Mouse (Mus musculus) limb, embryonic 10.5 days (tissue): Measurements from ENCODE around the gene Kank3. TPM values are rescaled to one million over a fixed set of nuclear protein-coding genes. Genes with fewer than 3 reads are reported as not detected.
"Not testable (repeated sequence)": the region's sequence is repeated elsewhere in the genome, so short reads cannot be mapped to it uniquely, and the experiment has no call there.

Experiments
- DNase-seq: peaks from one replicate; pipeline ENCODE4 v3.0.0-alpha.2; 2017; ENCODE audit warnings: low spot score
- H3K27ac ChIP-seq: fragments of 300-500 bp; sonication (generic); 2 replicates; pipeline ENCODE4 v1.5.1; 2016; ENCODE audit warnings: mild to moderate bottlenecking
- H3K27me3 ChIP-seq: fragments of 300-500 bp; sonication (generic); 2 replicates; pipeline ENCODE4 v1.6.1; 2016; ENCODE audit warnings: low read depth, mild to moderate bottlenecking; ENCODE audit not compliant: poor library complexity, severe bottlenecking
- H3K36me3 ChIP-seq: fragments of 300-500 bp; sonication (generic); 2 replicates; pipeline ENCODE4 v1.6.1; 2016; ENCODE audit warnings: mild to moderate bottlenecking, moderate library complexity
- H3K4me1 ChIP-seq: fragments of 300-500 bp; sonication (generic); 2 replicates; pipeline ENCODE4 v1.6.1; 2016
- H3K4me3 ChIP-seq: fragments of 300-500 bp; sonication (generic); 2 replicates; pipeline ENCODE4 v1.5.1; 2016; ENCODE audit warnings: mild to moderate bottlenecking, moderate library complexity
- H3K9me3 ChIP-seq: fragments of 300-500 bp; sonication (generic); replicated peaks from 2 replicates; pipeline ENCODE4 v1.6.1; 2016; ENCODE audit warnings: mild to moderate bottlenecking
- WGBS: fragments of 180-500 bp; shearing (Covaris S2); methylation state at CpG from one replicate; pipeline ENCODE4 v1.1.7; 2016; 5-methylcytosine and 5-hydroxymethylcytosine counted together
- polyA plus RNA-seq: library from polyadenylated mRNA; unstranded; fragments of >200 nt; fragmentation: Nextera tagmentation; extraction: Ambion mirVana; gene quantifications from 2 replicates; pipeline ENCODE4 v1.2.1, GENCODE M21; 2016

Gene Kank3
- polyA plus RNA-seq, 1 experiment from 2014 or later: 28.5 TPM

- Histone ChIP-seq H3K27me3 (peaks cover 14% of the 10 kb centered on the region), H3K36me3 (peaks cover 32% of the 10 kb centered on the region), H3K27ac (no peak overlapping the region), H3K4me3 (no peak overlapping the region), H3K4me1 (peaks cover 39% of the 10 kb centered on the region), H3K9me3 (no peaks in the 10 kb centered on the region)
- WGBS: 89% methylated on average over 6 of the region's 6 CpGs
- DNase-seq: no peak
These were observed 5.1 kb downstream of the Kank3 start for GRCm38 (mm10) chr17:33815399-33815798.

DNA sequence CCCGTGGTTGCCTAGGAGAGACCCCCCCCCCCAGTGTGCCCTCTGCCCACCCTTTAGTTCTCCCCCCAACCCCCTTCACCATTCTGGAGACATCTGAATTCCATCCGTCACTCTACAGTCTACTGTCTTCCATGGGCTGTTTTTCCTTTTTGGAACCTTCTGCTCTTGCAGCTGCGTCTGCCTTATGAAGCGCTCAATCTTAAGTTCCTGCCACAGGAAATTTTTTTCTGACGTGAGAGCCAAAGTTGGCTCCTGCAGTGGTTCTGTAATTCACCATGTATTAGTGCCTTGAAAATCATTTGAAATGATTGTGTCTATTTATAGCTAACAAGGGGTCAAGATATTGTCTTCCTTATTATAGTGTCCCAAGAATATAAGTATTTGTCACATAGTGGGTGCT is 6.3 kb downstream of the Kank3 start:
- H3K36me3 ChIP-seq: peaks cover 45% of the 10 kb centered on the region
- H3K27me3 ChIP-seq: 0 out of 2 replicates have a peak, but pooled peaks cover 2% of the 10 kb centered on the region
- 81% methylated on average over 5 of the region's 5 CpGs for WGBS
- peak overlapping the region; percentile 69 for H3K4me3 ChIP-seq
- H3K27ac ChIP-seq: peak overlapping the region; percentile 92; the same call in 1 of the 2 replicates
- DNase-seq: no peak
- no peaks in the 10 kb centered on the region for H3K9me3 ChIP-seq
- H3K4me1 ChIP-seq: peaks cover 31% of the 10 kb centered on the region

GRCm38 (mm10) chr17:33817184-33817968 is 7.1 kb downstream of the Kank3 start:
- Histone ChIP-seq H3K9me3 (no peaks in the 10 kb centered on the region), H3K27me3 (no peaks in the 10 kb centered on the region), H3K4me1 (peaks cover 38% of the 10 kb centered on the region), H3K36me3 (peaks cover 52% of the 10 kb centered on the region), H3K4me3 (peak overlapping the region; percentile 69), H3K27ac (peak overlapping the region; percentile 92)
- DNase-seq: peak; percentile 97
- 1% methylated on average over 88 of the region's 89 CpGs for WGBS

DNA sequence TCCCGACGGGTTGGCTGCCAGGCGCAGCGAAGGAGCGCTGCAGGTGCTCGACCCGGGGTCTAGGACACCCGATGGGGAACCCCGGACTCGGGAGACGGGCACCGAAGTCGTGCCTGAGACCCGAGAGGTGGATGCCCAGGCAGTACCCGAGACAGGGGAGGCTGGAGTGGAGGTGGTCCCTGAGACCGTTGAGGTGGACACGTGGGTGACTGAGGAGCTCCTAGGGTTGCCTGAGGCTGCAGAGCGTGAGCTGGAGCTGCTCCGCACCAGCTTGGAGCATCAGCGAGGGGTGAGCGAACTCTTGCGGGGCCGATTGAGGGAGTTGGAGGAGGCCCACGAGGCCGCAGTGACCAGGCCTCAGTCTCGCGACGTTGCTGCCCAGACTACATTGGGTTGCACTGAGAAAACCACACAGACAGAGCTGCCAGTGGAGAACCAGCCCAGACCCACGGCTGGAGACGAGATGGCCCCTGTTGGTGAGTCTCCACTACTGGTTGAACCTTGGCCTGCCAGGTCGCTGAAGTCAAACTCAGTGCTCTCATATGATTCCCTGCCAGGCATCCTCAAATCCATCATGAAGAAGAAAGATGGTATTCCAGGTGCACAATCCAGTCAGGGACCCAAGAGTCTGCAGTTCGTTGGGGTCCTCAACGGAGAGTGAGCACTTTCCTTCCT is 7.8 kb downstream of the Kank3 start:
- peaks cover 60% of the 10 kb centered on the region for H3K36me3 ChIP-seq
- peaks cover 41% of the 10 kb centered on the region for H3K4me1 ChIP-seq
- H3K4me3 ChIP-seq: peak overlapping the region; percentile 69
- WGBS: 22% methylated on average over 33 of the region's 33 CpGs
- no peaks in the 10 kb centered on the region for H3K27me3 ChIP-seq
- H3K9me3 ChIP-seq: no peaks in the 10 kb centered on the region
- no peak for DNase-seq
- H3K27ac ChIP-seq: peak overlapping the region; percentile 92

DNA sequence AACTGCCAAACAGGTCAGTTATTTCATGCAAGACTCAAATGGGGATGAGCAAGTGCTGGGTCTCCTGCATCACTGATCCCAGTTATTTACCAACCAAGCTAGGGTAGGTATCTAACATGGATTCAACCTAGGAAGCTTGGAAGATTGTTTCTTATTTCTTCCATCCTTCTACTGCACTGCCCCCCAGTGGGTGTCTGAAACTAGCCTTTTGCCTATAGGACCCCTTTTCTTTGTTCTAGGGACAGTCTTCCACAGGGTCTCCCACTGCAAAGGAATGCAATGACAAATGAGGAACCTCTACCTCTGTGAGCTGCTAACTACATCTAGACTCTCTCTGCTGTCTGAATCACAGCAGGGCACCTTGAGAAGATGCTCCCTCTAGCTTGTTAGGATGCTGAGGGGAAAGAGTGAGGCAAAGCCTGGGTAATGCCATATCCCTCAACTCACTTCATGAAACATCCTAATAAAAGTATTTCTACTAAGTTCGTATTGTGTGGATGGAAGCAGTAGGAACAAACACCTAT is 12.2 kb downstream of the Kank3 start:
- WGBS: 88% methylated on average over 1 of the region's 1 CpGs
- Histone ChIP-seq H3K4me1 (peaks cover 46% of the 10 kb centered on the region), H3K27ac (no peak overlapping the region)

DNA sequence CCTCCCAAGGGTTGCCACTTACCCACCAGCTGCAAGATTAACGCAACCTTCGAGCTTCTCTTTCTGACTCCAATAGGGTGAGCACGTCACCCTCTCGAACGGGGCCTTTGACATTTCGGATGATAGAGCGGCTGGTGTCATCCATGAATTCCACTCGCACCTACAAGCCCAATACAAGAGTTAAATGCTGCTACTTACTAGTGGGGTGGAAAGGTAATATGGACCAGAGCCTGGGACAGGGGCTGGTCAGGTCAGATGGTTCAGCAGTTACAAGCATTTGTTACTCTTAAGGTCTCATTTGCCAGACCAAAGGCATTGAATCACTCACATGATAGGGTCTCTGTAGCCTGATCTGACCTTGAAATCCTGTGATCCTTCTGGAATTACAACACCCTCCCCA is 12.9 kb downstream of the Kank3 start:
- not testable (repeated sequence) for DNase-seq, H3K27me3 ChIP-seq, H3K9me3 ChIP-seq
- H3K27ac ChIP-seq: peak overlapping the region; percentile 89
- WGBS: 86% methylated on average over 8 of the region's 8 CpGs
- peaks cover 69% of the 10 kb centered on the region for H3K36me3 ChIP-seq
- peak overlapping the region; percentile 78 for H3K4me3 ChIP-seq
- peaks cover 39% of the 10 kb centered on the region for H3K4me1 ChIP-seq

More for the DNA sequence above, 12.2 kb downstream of the Kank3 start:
- Histone ChIP-seq H3K9me3 (no peaks in the 10 kb centered on the region), H3K27me3 (no peaks in the 10 kb centered on the region), H3K4me3 (peak overlapping the region; percentile 78), H3K36me3 (peaks cover 68% of the 10 kb centered on the region)
- DNase-seq: no peak

DNA sequence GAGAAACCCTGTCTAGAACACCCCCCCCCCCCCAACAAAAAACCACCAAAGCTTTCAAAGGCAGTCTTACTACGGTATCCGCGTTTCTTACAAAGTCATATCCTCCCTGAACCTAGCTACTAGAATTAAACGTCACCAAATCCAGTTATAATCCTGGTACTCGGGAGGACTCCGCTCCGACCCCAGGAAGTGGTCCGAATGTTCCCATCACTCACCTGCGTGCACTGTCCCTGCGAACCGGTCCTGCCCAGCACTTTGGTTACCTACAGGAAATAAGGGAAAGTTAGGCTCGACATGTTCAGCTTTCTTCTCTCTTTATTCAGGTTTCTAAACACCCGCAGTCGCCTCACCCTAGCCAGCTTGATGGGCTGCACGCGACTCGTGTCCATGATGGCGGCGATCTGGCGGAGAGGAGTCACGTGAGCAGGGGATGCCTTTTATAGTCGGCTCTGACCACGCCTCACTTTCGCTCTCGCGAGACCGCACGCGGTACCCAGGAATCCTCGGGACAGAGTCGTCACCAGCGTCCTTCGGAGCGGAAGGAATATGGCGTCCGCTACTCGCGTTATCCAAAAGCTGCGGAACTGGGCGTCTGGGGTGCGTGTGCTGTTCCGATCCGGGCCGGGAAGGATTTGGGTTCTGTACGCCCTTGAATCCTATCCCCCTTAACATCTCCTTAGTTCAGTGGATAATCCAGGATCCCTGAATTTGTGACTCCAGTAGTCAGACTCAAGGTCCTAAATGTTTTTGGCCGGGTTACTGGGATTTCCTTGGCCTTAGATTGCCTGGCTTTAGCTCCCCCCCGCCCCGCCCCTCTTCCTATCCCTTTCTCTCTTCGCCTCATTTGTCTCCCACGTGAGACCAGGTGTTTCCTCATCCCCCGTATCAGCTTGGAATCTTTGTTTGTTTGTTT is 14.0 kb downstream of the Kank3 start, which contains the start of the genes Rps28 and Ndufa7:
Gene Rps28 (minus strand): TSS at position 479 of the 913 bp plus-strand sequence.
Gene Ndufa7 (plus strand): TSS at position 489 of the 913 bp plus-strand sequence.
- H3K36me3 ChIP-seq: peaks cover 69% of the 10 kb centered on the region
- no peaks in the 10 kb centered on the region for H3K27me3 ChIP-seq
- peak; percentile 98 for DNase-seq
- no peaks in the 10 kb centered on the region for H3K9me3 ChIP-seq
- H3K4me3 ChIP-seq: peak within 1 kb of the TSS; percentile 78
- peak within 1 kb of the TSS; percentile 89 for H3K27ac ChIP-seq
- H3K4me1 ChIP-seq: peaks cover 31% of the 10 kb centered on the region
- under 1% methylated on average over 51 of the region's 51 CpGs for WGBS

DNA sequence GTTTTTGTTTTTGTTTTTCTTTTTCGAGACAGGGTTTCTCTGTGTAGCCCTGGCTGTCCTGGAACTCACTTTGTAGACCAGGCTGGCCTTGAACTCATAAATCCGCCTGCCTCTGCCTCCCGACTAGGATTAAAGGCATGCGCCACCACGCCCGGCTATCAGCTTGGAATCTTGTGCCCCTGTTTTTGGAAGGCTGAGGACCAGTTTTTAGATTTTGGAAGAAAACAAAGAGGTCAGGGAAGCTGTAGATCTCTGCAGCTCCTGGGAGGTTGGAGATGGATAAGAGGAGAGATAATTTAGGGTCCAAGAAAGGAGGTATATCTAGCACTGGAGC is 14.6 kb downstream of the Kank3 start:
- not testable (repeated sequence) for H3K27me3 ChIP-seq, DNase-seq, H3K9me3 ChIP-seq
- Histone ChIP-seq H3K4me1 (peaks cover 31% of the 10 kb centered on the region), H3K36me3 (peaks cover 69% of the 10 kb centered on the region), H3K27ac (peak overlapping the region; percentile 89), H3K4me3 (peak overlapping the region; percentile 78)
- WGBS: 5% methylated on average over 6 of the region's 6 CpGs

GRCm38 (mm10) chr17:33825462-33825861 is 15.1 kb downstream of the Kank3 start:
- Histone ChIP-seq H3K4me1 (peaks cover 31% of the 10 kb centered on the region), H3K27ac (peak overlapping the region; percentile 89), H3K27me3 (no peaks in the 10 kb centered on the region), H3K36me3 (peaks cover 69% of the 10 kb centered on the region), H3K9me3 (no peaks in the 10 kb centered on the region), H3K4me3 (peak overlapping the region; percentile 78)
- WGBS: 88% methylated on average over 8 of the region's 8 CpGs
- no peak for DNase-seq

GRCm38 (mm10) chr17:33826850-33827249 is 16.5 kb downstream of the Kank3 start:
- Histone ChIP-seq H3K36me3 (peaks cover 69% of the 10 kb centered on the region), H3K4me1 (peaks cover 29% of the 10 kb centered on the region), H3K9me3 (no peaks in the 10 kb centered on the region), H3K27me3 (no peaks in the 10 kb centered on the region), H3K27ac (no peak overlapping the region), H3K4me3 (no peak overlapping the region)
- peak; percentile 83 for DNase-seq
- 0% methylated on average over 3 of the region's 3 CpGs for WGBS

DNA sequence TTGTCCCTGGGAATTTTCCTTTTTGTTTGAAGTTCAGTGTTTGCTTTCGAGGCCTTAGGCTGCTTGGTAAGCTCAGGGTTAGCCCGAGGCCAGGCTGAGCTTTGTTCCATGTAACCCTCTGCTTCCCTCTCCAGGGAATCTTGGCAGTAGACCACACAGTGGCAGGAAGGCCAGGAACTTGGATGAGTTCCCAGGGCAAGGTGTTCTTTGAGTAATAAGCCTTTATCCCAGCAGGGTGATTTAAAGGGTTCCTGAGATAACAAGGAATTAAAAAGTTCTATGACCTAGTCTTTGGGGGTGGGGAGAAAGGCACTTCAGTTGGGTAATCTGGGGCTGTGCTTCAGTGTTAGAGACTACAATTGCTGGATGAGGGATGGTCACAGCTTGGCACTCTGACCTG is 18.6 kb downstream of the Kank3 start:
- peaks cover 11% of the 10 kb centered on the region for H3K4me1 ChIP-seq
- DNase-seq: no peak
- WGBS: 89% methylated on average over 2 of the region's 2 CpGs
- H3K27ac ChIP-seq: no peak overlapping the region
- H3K36me3 ChIP-seq: peaks cover 72% of the 10 kb centered on the region
- H3K4me3 ChIP-seq: no peak overlapping the region
- H3K27me3 ChIP-seq: no peaks in the 10 kb centered on the region
- H3K9me3 ChIP-seq: no peaks in the 10 kb centered on the region

GRCm38 (mm10) chr17:33829561-33829960 is 19.2 kb downstream of the Kank3 start:
- DNase-seq: no peak
- Histone ChIP-seq H3K36me3 (peaks cover 78% of the 10 kb centered on the region), H3K27ac (no peak overlapping the region), H3K9me3 (no peaks in the 10 kb centered on the region), H3K4me1 (peaks cover 11% of the 10 kb centered on the region), H3K27me3 (no peaks in the 10 kb centered on the region), H3K4me3 (no peak overlapping the region)
- 93% methylated on average over 10 of the region's 10 CpGs for WGBS
